Mouse (Mus musculus) left cerebral cortex, adult 18-20 months (tissue): Measurements from ENCODE around the gene Gm9857. TPM values are rescaled to one million over a fixed set of nuclear protein-coding genes. Genes with fewer than 3 reads are reported as not detected.

Experiments used
- total RNA-seq, 2 experiments: library from RNA; stranded (reverse); gene quantifications; 2 replicates each; pipeline ENCODE4 v1.2.3; 2021

Gm9857 gene
- total RNA-seq, 2 experiments from 2014 or later: not detected

Other genes with a start within 250 kb of the Gm9857 start
- 10 to 100 TPM; 14.7 to 18.8 TPM for gene Gpsm2, start 218.1 kb downstream of the Gm9857 start, total RNA-seq
- under 1 TPM in 1 of 2 experiments, not detected in 1; 0.12 TPM for gene Aknad1, start 200.8 kb downstream of the Gm9857 start, total RNA-seq
- gene Stxbp3, start 99.9 kb downstream of the Gm9857 start, total RNA-seq: 10 to 100 TPM; 19.3 to 19.9 TPM
- gene Fndc7, start 50.4 kb downstream of the Gm9857 start, total RNA-seq: under 1 TPM; 0.07 to 0.42 TPM
- 10 to 100 TPM; 40.2 to 43.5 TPM for gene Prpf38b, start 28.7 kb downstream of the Gm9857 start, total RNA-seq
- 1 to 10 TPM; 1.7 to 2.3 TPM for gene Henmt1, start 572 bp downstream of the Gm9857 start, total RNA-seq
- gene Fam102b, start 87.2 kb upstream of the Gm9857 start, total RNA-seq: 10 to 100 TPM; 32.5 to 34.8 TPM
- not detected for gene Slc25a54, start 140.0 kb upstream of the Gm9857 start, total RNA-seq
- gene Slc25a24, start 182.7 kb upstream of the Gm9857 start, total RNA-seq: 1 to 10 TPM; 2.4 to 3.7 TPM